Mouse (Mus musculus): Measurements from ENCODE around the gene Nkx3-2. TPM values are rescaled to one million over a fixed set of nuclear protein-coding genes. Genes with fewer than 3 reads are reported as not detected.

The Nkx3-2 gene
- polyA plus RNA-seq, 1 experiment from 2014 or later = 1.9 TPM

- no peaks in the 10 kb centered on the region for H3K36me3 ChIP-seq (replicated peaks)
- WGBS = 78% methylated on average over 1 of the region's 1 CpGs
Observed at GRCm38 (mm10) chr5:41727017-41727416, 37.3 kb downstream of the Nkx3-2 start.

GRCm38 (mm10) chr5:41725573-41725972 is 38.7 kb downstream of the Nkx3-2 start:
- Histone ChIP-seq H3K9me3 (no peaks in the 10 kb centered on the region), H3K36me3 (replicated peaks) (no peaks in the 10 kb centered on the region), H3K4me1 (peaks cover 4% of the 10 kb centered on the region; the same call in 1 of the 2 replicates), H3K27ac (replicated peaks) (no peak overlapping the region), H3K27me3 (replicated peaks; ENCODE audit: low read depth, poor library complexity, severe bottlenecking) (no peaks in the 10 kb centered on the region), H3K4me3 (no peak overlapping the region)
- no peak for DNase-seq (ENCODE audit: low spot score)
- WGBS = 83% methylated on average over 6 of the region's 6 CpGs

More at GRCm38 (mm10) chr5:41727017-41727416, 37.3 kb downstream of the Nkx3-2 start:
- no peaks in the 10 kb centered on the region for H3K9me3 ChIP-seq
- H3K4me3 ChIP-seq = no peak overlapping the region
- no peaks in the 10 kb centered on the region for H3K27me3 ChIP-seq (replicated peaks; ENCODE audit: low read depth, poor library complexity, severe bottlenecking)
- peaks cover 4% of the 10 kb centered on the region; the same call in 1 of the 2 replicates for H3K4me1 ChIP-seq
- no peak overlapping the region for H3K27ac ChIP-seq (replicated peaks)
- DNase-seq (ENCODE audit: low spot score) = no peak

Other genes starting within 250 kb of the Nkx3-2 start
- 66.5 and 67.6 TPM in 2 replicates for gene Rab28, start 56.3 kb downstream of the Nkx3-2 start, polyA plus RNA-seq (2016; fragmentation: Nextera tagmentation; extraction: Ambion mirVana)
- 18.6 and 19.4 TPM in 2 replicates for gene Bod1l, start 79.8 kb upstream of the Nkx3-2 start, polyA plus RNA-seq (2016; fragmentation: Nextera tagmentation; extraction: Ambion mirVana)

Data from embryonic facial prominence, embryonic 10.5 days (tissue).